Mouse (Mus musculus): Measurements from ENCODE around the gene Ccdc71. TPM values are rescaled to one million over a fixed set of nuclear protein-coding genes. Genes with fewer than 3 reads are reported as not detected.
A peak's percentile ranks its signal among the peaks of the same experiment; 100 is the strongest.

Gene Ccdc71
- polyA plus RNA-seq, 1 experiment, result 23.4 TPM

DNA sequence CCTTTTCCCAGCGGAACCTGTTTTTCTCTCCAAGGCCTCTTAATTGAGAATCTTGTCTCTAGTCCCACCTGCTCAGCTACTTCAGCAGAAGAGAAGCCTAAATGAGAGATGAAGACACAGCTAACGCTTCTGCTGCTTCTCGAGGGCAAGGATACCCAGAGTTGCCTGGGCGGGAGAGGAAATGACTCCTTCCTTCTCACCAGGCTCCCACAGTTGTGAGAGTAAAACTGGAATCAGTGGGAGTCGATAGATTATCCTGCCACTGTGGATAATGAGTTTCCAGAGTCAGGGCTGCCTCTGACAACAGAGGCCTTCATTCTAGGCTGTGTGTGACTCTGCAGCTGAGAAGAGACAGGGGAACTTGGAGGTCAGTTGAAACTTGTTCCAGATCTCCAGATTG, 19.8 kb upstream of the Ccdc71 start:
- no peaks in the 10 kb centered on the region for H3K4me1 ChIP-seq (ENCODE audit: control insufficient read depth, insufficient read depth, low read length)
- TF ChIP-seq POLR2A (IDR thresholded peaks at IDR 0.05; ENCODE audit: borderline replicate concordance, insufficient read depth, low read length), result no peak
- no peak for TF ChIP-seq CTCF (IDR thresholded peaks at IDR 0.05; ENCODE audit: borderline replicate concordance, insufficient read depth, low read depth, low read length)
- no peaks in the 10 kb centered on the region for H3K27me3 ChIP-seq (ENCODE audit: control insufficient read depth, insufficient read depth, low read length)
- no peak for DNase-seq
- 82% methylated on average over 5 of the region's 5 CpGs for WGBS
- no peak overlapping the region for H3K27ac ChIP-seq (ENCODE audit: insufficient read depth, low read length)
- no peak overlapping the region for H3K4me3 ChIP-seq (replicated peaks; ENCODE audit: insufficient read depth, low read depth, low read length)

DNA sequence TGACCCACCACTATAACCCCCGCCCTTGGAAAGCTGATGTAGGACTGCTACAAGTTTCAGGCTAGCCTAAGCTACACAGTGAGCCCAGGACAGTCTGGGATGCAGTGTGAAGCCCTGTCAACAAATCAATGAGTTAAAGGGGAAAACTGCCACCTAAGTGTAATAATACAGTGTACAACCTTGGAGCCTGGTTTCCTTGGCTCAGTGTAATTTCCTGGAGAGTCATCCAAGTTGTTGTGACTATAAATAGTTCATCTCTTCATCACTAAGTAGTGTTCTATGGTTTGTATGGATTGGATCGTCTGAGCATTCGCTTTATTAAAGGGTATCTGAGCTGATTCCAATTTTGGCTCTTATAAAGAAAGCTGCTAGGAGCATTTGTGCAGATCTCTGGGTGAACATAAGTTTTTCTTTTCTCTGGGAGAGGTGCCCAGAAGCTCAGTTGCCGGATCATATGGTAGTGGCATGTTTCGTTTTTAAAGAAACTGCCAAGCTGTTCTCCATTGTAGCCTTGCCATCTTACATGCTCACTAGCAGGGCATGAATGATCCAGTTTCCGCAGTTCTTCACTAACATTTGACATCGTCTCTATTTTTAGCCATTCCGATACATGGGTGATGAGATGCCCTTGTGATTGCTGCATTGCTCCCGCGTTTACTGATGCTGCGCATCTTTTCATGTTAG, 18.9 kb upstream of the Ccdc71 start:
- peak in 1 of 2 experiments; percentile 49 for DNase-seq
- Histone ChIP-seq H3K27ac (ENCODE audit: insufficient read depth, low read length) (no peak overlapping the region), H3K4me3 (replicated peaks; ENCODE audit: insufficient read depth, low read depth, low read length) (no peak overlapping the region), H3K27me3 (ENCODE audit: control insufficient read depth, insufficient read depth, low read length) (no peaks in the 10 kb centered on the region), H3K4me1 (ENCODE audit: control insufficient read depth, insufficient read depth, low read length) (no peaks in the 10 kb centered on the region)
- TF ChIP-seq POLR2A (IDR thresholded peaks at IDR 0.05; ENCODE audit: borderline replicate concordance, insufficient read depth, low read length) (no peak), CTCF (IDR thresholded peaks at IDR 0.05; ENCODE audit: borderline replicate concordance, insufficient read depth, low read depth, low read length) (no peak)
- 22% methylated on average over 11 of the region's 11 CpGs for WGBS

DNA sequence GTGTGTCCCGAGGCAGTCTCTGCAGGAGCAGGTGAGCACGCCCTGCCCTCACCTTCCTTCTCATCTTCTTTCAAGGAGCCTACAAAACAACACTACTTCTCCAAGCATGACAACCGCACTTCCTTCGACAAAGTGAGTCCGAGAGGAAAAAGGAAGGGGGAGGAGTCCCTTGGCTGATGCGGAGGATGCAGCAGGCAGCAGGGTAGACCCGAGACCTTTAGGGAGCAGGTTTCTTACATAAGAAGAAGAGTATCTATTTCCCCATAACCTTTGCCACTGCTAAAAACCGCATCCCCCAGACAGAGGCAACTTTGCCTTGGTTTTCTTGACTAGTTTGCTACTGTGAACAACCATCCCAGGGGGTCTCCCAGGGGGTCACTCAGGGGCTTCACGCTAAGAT, 15.2 kb upstream of the Ccdc71 start:
- 78% methylated on average over 9 of the region's 9 CpGs for WGBS
- DNase-seq, result no peak
- TF ChIP-seq POLR2A (IDR thresholded peaks at IDR 0.05; ENCODE audit: borderline replicate concordance, insufficient read depth, low read length), result no peak
- no peaks in the 10 kb centered on the region for H3K27me3 ChIP-seq (ENCODE audit: control insufficient read depth, insufficient read depth, low read length)
- peaks cover 4% of the 10 kb centered on the region for H3K4me1 ChIP-seq (ENCODE audit: control insufficient read depth, insufficient read depth, low read length)
- H3K27ac ChIP-seq (ENCODE audit: insufficient read depth, low read length), result no peak overlapping the region
- no peak overlapping the region for H3K4me3 ChIP-seq (replicated peaks; ENCODE audit: insufficient read depth, low read depth, low read length)

DNA sequence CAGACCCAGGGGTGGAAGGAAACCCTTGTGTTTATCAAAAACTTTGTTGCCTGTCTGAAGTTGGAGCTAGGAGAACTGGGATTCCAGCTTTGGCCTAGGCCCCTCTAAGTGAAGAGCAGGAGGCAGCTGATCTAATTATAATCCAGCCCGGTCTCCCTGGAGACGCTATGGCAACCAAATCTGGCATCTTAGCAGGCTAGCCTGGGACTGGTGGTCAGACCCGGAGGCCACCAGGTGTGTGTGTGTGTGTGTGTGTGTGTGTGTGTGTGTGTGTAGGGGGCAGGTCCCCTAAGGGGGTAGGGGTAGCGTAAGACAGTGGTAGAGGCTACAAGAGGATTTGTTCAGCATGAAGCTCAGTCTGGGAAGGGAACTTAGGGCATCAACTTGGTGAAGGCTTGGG, 10.5 kb upstream of the Ccdc71 start:
- H3K27me3 ChIP-seq (ENCODE audit: control insufficient read depth, insufficient read depth, low read length), result no peaks in the 10 kb centered on the region
- no peak for DNase-seq
- peaks cover 14% of the 10 kb centered on the region for H3K4me1 ChIP-seq (ENCODE audit: control insufficient read depth, insufficient read depth, low read length)
- 20% methylated on average over 4 of the region's 4 CpGs for WGBS
- 0 out of 2 replicates have a peak overlapping the region, but pooled peaks have one; percentile 11 for H3K27ac ChIP-seq (ENCODE audit: insufficient read depth, low read length)
- no peak overlapping the region for H3K4me3 ChIP-seq (replicated peaks; ENCODE audit: insufficient read depth, low read depth, low read length)
- TF ChIP-seq CTCF (IDR thresholded peaks at IDR 0.05; ENCODE audit: borderline replicate concordance, insufficient read depth, low read depth, low read length) (no peak), POLR2A (IDR thresholded peaks at IDR 0.05; ENCODE audit: borderline replicate concordance, insufficient read depth, low read length) (no peak)

DNA sequence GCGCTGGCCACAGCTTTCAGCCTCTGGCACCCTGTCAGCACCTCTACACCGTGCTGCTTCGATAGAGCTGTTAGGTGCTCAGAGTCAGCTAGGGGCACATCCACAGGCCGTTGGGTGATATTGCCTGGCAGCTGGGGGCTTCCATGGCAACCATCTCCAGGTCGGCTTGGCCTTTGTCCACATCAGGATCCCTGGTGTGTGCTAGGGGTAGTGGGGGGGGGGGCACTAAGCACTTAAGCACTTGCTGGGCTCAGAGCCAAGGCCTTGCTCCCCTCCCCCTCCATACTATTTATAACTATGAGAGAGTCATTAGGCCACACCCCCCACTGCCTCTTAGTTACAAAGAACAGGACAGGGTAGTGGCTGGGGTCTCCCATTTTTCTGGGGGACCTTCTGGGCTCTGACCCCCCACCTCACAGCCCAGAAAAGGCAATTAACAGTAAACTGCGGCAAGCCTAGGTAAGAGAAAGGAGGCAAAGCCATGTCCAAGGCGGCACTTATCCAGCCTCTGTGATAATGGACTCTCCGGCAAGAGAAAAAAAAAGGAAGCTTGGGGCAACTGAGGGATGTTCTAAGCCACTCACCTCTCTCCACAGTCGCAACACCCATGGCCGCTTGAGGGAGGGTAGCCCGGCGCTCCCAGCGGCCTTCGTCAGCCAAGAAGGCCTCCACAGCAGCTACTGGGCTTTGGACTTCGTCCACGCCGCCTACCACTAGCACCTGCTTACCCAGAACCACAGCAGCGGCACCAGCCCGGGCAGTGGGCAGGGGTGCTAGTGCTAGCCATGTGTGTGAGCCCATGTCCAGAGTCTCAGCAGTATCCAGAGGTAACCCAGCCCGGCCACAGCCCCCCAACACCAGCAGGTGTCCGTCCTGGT, 9.8 kb upstream of the Ccdc71 start:
- Histone ChIP-seq H3K4me3 (replicated peaks; ENCODE audit: insufficient read depth, low read depth, low read length) (no peak overlapping the region), H3K4me1 (ENCODE audit: control insufficient read depth, insufficient read depth, low read length) (peaks cover 14% of the 10 kb centered on the region), H3K27ac (ENCODE audit: insufficient read depth, low read length) (0 out of 2 replicates have a peak overlapping the region, but pooled peaks have one; percentile 11), H3K27me3 (ENCODE audit: control insufficient read depth, insufficient read depth, low read length) (no peaks in the 10 kb centered on the region)
- WGBS, result 29% methylated on average over 21 of the region's 21 CpGs
- peak in 1 of 2 experiments; percentile 38 for DNase-seq
- TF ChIP-seq POLR2A (IDR thresholded peaks at IDR 0.05; ENCODE audit: borderline replicate concordance, insufficient read depth, low read length), result no peak
- no peak for TF ChIP-seq CTCF (IDR thresholded peaks at IDR 0.05; ENCODE audit: borderline replicate concordance, insufficient read depth, low read depth, low read length)

DNA sequence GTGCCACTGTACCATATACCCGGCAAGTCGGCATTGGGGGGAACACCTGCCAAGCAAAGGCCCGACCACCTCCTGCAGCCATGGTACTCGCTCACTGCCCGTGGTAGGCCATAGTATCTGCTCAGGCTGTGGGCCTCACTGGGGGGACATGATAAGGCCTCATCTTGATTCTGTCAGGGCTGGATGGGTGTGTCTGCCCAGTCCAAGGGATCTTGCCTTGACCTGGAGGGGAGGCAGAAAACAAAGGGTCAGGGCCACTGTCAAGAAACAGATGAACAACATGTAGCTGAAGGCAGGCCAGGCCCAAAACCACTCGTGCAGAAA, 9.2 kb upstream of the Ccdc71 start:
- Histone ChIP-seq H3K27me3 (ENCODE audit: control insufficient read depth, insufficient read depth, low read length) (no peaks in the 10 kb centered on the region), H3K27ac (ENCODE audit: insufficient read depth, low read length) (no peak overlapping the region), H3K4me3 (replicated peaks; ENCODE audit: insufficient read depth, low read depth, low read length) (no peak overlapping the region), H3K4me1 (ENCODE audit: control insufficient read depth, insufficient read depth, low read length) (peaks cover 14% of the 10 kb centered on the region)
- no peak for DNase-seq
- TF ChIP-seq POLR2A (IDR thresholded peaks at IDR 0.05; ENCODE audit: borderline replicate concordance, insufficient read depth, low read length) (no peak), CTCF (IDR thresholded peaks at IDR 0.05; ENCODE audit: borderline replicate concordance, insufficient read depth, low read depth, low read length) (no peak)
- WGBS, result 36% methylated on average over 6 of the region's 6 CpGs

DNA sequence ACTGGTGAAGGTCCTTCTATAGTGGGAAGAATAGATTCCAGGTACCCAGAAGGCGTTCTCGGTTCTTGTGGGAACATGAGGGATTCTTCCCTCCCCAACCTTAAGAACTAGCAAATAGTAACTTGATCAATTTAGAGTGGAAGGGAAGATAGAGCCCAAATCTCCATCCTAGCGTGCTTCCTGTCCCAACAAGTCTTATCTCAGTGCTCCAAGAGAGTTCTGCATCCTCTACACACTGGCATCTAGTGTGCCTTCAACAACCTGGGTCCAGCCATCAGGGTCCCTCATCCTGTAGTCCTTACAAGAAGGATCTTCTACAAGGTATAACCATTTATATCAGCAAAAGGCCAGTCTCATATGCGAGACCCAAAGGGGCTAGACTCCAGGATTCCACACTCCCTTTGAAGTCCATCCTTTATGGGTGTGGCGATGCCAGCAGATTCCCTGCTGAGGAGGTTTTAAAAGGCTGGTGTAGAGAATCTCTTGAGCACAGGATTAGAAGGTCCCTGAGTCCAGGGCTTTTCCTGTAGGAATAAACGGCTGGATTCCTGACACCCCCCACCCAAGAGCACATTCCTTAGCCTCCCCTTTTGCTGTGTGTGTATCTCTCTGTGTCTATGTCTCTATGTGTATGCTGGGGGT, 8.7 kb upstream of the Ccdc71 start:
- Histone ChIP-seq H3K27ac (ENCODE audit: insufficient read depth, low read length) (no peak overlapping the region), H3K4me1 (ENCODE audit: control insufficient read depth, insufficient read depth, low read length) (peaks cover 14% of the 10 kb centered on the region), H3K4me3 (replicated peaks; ENCODE audit: insufficient read depth, low read depth, low read length) (peak overlapping the region; percentile 90), H3K27me3 (ENCODE audit: control insufficient read depth, insufficient read depth, low read length) (no peaks in the 10 kb centered on the region)
- 57% methylated on average over 6 of the region's 6 CpGs for WGBS
- TF ChIP-seq CTCF (IDR thresholded peaks at IDR 0.05; ENCODE audit: borderline replicate concordance, insufficient read depth, low read depth, low read length), result no peak
- no peak for TF ChIP-seq POLR2A (IDR thresholded peaks at IDR 0.05; ENCODE audit: borderline replicate concordance, insufficient read depth, low read length)
- no peak for DNase-seq

Data from cerebellum, adult 2 months (tissue).